Mouse (Mus musculus) neural tube, embryonic 12.5 days (tissue): ENCODE data around the gene Loxl4. TPM values are rescaled to one million over a fixed set of nuclear protein-coding genes. Genes with fewer than 3 reads are reported as not detected.

ENCODE experiments used
- ATAC-seq: fragments of 200-750 bp; cut with Nextera tagmentation; 2 replicates; pipeline ENCODE4 v1.8.0; 2017; ENCODE audit warnings: low read depth, mild to moderate bottlenecking, moderate TSS enrichment, moderate library complexity; ENCODE audit not compliant: low FRiP score
- H3K27ac ChIP-seq: fragments of 300-500 bp; sonication (generic); 2 replicates; pipeline ENCODE4 v1.5.1; 2016
- H3K27me3 ChIP-seq: fragments of 300-500 bp; sonication (generic); replicated peaks from 2 replicates; pipeline ENCODE4 v1.6.1; 2016; ENCODE audit warnings: mild to moderate bottlenecking
- H3K36me3 ChIP-seq: fragments of 300-500 bp; sonication (generic); 2 replicates; pipeline ENCODE4 v1.6.1; 2016; ENCODE audit warnings: mild to moderate bottlenecking
- H3K4me1 ChIP-seq: fragments of 300-500 bp; sonication (generic); 2 replicates; pipeline ENCODE4 v1.6.1; 2016
- H3K4me2 ChIP-seq: fragments of 300-500 bp; sonication (generic); replicated peaks from 2 replicates; pipeline ENCODE4 v1.6.1; 2016; ENCODE audit warnings: mild to moderate bottlenecking
- H3K4me3 ChIP-seq: fragments of 300-500 bp; sonication (generic); 2 replicates; pipeline ENCODE4 v1.5.1; 2016
- H3K9ac ChIP-seq: fragments of 300-500 bp; sonication (generic); 2 replicates; pipeline ENCODE4 v1.6.1; 2016; ENCODE audit warnings: mild to moderate bottlenecking
- H3K9me3 ChIP-seq: fragments of 300-500 bp; sonication (generic); 2 replicates; pipeline ENCODE4 v1.6.1; 2016; ENCODE audit warnings: mild to moderate bottlenecking
- WGBS: fragments of 180-500 bp; shearing (Covaris S2); methylation state at CpG from one replicate; pipeline ENCODE4 v1.1.7; 2016; 5-methylcytosine and 5-hydroxymethylcytosine counted together
- polyA plus RNA-seq: library from polyadenylated mRNA; unstranded; fragments of >200 nt; fragmentation: Nextera tagmentation; extraction: Ambion mirVana; gene quantifications from 2 replicates; pipeline ENCODE4 v1.2.1, GENCODE M21; 2016

Loxl4 gene
- polyA plus RNA-seq, 1 experiment from 2014 or later: 0.55 TPM

DNA sequence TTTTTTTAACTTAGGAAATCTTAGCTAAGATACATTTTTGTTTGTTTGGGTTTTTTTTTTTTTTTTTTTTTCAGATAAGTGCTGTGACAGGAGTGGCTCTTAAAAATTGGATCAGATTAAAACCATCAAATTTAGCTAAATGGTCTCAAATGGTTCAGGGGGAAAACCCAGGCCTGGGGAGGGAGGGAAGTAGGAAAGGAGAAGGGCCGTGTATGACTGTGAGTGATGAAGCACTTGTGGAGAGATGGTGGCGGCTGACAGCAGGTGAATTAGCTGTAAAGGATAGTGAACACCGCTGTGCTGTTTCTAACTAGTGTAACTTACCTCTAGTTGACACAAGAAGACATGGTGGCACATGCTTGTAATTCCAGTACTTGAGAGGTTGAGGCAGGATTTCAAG is 53.9 kb downstream of the Loxl4 start:
- ATAC-seq: no peak
- Histone ChIP-seq H3K27me3 (no peaks in the 10 kb centered on the region), H3K9me3 (no peaks in the 10 kb centered on the region), H3K36me3 (0 out of 2 replicates have a peak, but pooled peaks cover 7% of the 10 kb centered on the region), H3K4me3 (no peak overlapping the region), H3K27ac (no peak overlapping the region), H3K4me1 (no peaks in the 10 kb centered on the region), H3K9ac (no peak overlapping the region), H3K4me2 (no peak overlapping the region)
- WGBS: 90% methylated on average over 3 of the region's 3 CpGs

Other genes starting within 250 kb of the Loxl4 start
- 42.1 and 44.0 TPM in 2 replicates for gene Crtac1, start 181.0 kb downstream of the Loxl4 start, polyA plus RNA-seq
- 19.0 and 22.5 TPM in 2 replicates for gene R3hcc1l, start 94.1 kb downstream of the Loxl4 start, polyA plus RNA-seq
- gene Pyroxd2, start 140.0 kb upstream of the Loxl4 start, polyA plus RNA-seq: 1.2 and 1.9 TPM in 2 replicates
- gene Hps1, start 167.2 kb upstream of the Loxl4 start, polyA plus RNA-seq: 13.7 and 16.9 TPM in 2 replicates